Mouse (Mus musculus): ENCODE results near the gene Sohlh2. TPM values are rescaled to one million over a fixed set of nuclear protein-coding genes. Genes with fewer than 3 reads are reported as not detected.
A peak's percentile ranks its signal among the peaks of the same experiment; 100 is the strongest.

The Sohlh2 gene
- total RNA-seq, 2 experiments from 2014 or later: not detected

DNA sequence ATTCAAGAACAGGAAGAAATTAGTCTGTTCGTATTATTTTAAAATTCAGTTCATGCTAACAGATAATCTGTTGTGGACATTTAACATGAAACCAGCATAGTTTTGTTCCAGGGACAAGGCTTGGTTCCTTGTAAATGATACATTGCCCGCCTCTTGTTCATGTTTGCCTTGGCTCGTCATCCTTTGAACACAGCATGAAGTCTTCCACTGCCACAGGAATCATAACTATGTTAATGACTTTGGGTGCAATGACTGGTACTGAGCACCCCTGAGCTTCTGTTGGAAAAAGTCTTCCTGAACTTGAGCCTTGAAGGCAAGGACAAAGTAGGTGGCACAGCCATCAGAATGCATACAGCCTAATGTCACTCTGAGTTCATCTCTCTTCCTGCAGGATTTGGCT lies 66.2 kb downstream of the Sohlh2 start:
- Histone ChIP-seq H3K27ac (peak overlapping the region; percentile 82; the same call in 1 of the 2 replicates), H3K4me3 (peak overlapping the region; percentile 35)
- no peak for DNase-seq (ENCODE audit: extremely low spot score in 1 of 2, low spot score in 2 of 2)
- TF ChIP-seq CTCF (IDR thresholded peaks at IDR 0.05): no peak
- intact Hi-C loops (cut with DNase I): loop anchor here (10.0 kb wide), 1 partner anchor 217 kb away; no protein-coding TSS in a partner anchor

DNA sequence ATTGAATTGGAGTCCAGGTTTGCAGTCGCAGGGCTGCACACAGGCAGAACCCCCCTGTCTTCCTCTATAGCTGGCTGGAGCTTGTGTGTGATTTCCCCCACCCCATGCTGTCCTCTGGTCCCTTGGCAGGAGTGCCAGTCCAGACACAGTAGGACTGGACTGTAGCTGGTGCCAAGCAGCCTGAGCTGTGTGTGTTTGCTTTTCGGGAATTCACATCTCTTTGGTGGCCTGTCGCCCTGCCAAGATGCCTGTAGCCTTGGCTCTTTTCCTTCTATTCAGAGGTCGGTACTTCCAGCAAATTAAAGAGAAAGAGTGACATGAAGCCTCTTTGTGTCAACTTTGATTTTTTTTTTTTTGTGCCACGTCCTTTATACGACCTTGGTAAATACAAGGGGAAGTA lies 66.7 kb downstream of the Sohlh2 start:
- intact Hi-C loops (cut with DNase I): loop anchor here (10.0 kb wide), 1 partner anchor 216 kb away; no protein-coding TSS in a partner anchor
- DNase-seq (ENCODE audit: extremely low spot score in 1 of 2, low spot score in 2 of 2): peak in 1 of 2 experiments; percentile 36
- peak overlapping the region; percentile 82; the same call in 1 of the 2 replicates for H3K27ac ChIP-seq

DNA sequence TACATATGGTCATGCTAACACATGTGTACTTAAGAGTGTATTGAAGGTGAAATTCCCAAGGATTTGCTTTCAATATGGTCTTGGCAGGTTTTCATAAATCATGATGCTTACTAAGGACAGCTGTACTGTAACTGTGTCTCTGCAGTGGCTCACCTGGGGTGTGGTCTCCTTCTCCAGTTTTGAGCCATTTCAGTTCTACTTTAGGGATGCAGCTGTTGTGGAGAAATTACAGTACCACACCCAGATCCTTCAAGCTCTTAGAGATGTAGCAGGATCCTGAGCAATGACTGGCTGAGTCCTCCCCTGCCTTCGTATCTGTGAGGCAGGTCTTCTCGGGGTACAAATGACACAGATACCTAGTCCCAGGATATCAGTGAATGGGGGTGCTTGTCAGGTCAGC lies 68.8 kb downstream of the Sohlh2 start:
- no peak for TF ChIP-seq CTCF (IDR thresholded peaks at IDR 0.05)
- no peak for DNase-seq (ENCODE audit: extremely low spot score in 1 of 2, low spot score in 2 of 2)
- Histone ChIP-seq H3K27ac (peak overlapping the region; percentile 19; the same call in 1 of the 2 replicates), H3K4me3 (peak overlapping the region; percentile 25)
- intact Hi-C loops (cut with DNase I): no loop called here

More for the DNA sequence above, 66.7 kb downstream of the Sohlh2 start:
- no peak for TF ChIP-seq CTCF (IDR thresholded peaks at IDR 0.05)
- peak overlapping the region; percentile 35 for H3K4me3 ChIP-seq

Small RNA genes within 50 kb of the gene (microRNA-seq; reads per million reads assigned to microRNA genes)
- 0 reads per million in 2 experiments for gene Gm22029

Other genes starting within 250 kb of the Sohlh2 start
- gene Ccna1, start 126.5 kb upstream of the Sohlh2 start, total RNA-seq (2021): 1 to 10 TPM; 2.0 to 2.2 TPM
- gene Spg20, start 69.9 kb upstream of the Sohlh2 start, total RNA-seq (2021): 10 to 100 TPM; 29.8 to 30.3 TPM
- gene Ccdc169, start 44.7 kb upstream of the Sohlh2 start, total RNA-seq (2021): under 1 TPM; 0.16 to 0.28 TPM
- gene Dclk1, start 60.3 kb downstream of the Sohlh2 start, total RNA-seq (2021): 100 to 1,000 TPM; 871 to 963 TPM

All from left cerebral cortex, adult 2 months (tissue).